Mouse (Mus musculus): ENCODE measurements around the gene Wdr82. TPM values are rescaled to one million over a fixed set of nuclear protein-coding genes. Genes with fewer than 3 reads are reported as not detected.

Gene Wdr82
- polyA plus RNA-seq, 1 experiment = 33.1 TPM

GRCm38 (mm10) chr9:106231220-106231619 lies 60.5 kb downstream of the Wdr82 start:
- H3K36me3 ChIP-seq (ENCODE audit: control insufficient read depth, insufficient read depth, low read length) = peaks cover 36% of the 10 kb centered on the region
- no peak overlapping the region for H3K4me3 ChIP-seq (ENCODE audit: low read depth, low read length)
- WGBS = 78% methylated on average over 7 of the region's 7 CpGs
- peaks cover 2% of the 10 kb centered on the region for H3K4me1 ChIP-seq (ENCODE audit: control insufficient read depth, insufficient read depth, insufficient read length, low read length)
- no peaks in the 10 kb centered on the region for H3K27me3 ChIP-seq (ENCODE audit: control insufficient read depth, insufficient read depth, low read length)
- TF ChIP-seq POLR2A (IDR thresholded peaks at IDR 0.05; ENCODE audit: low read depth, low read length) (no peak), CTCF (IDR thresholded peaks at IDR 0.05; ENCODE audit: extremely low read depth, insufficient read length, insufficient replicate concordance, low read depth, low read length) (no peak)
- H3K27ac ChIP-seq (ENCODE audit: insufficient read depth, low read depth, low read length) = no peak overlapping the region

GRCm38 (mm10) chr9:106231816-106232215 lies 61.1 kb downstream of the Wdr82 start:
- WGBS = 86% methylated on average over 4 of the region's 4 CpGs
- no peak for TF ChIP-seq POLR2A (IDR thresholded peaks at IDR 0.05; ENCODE audit: low read depth, low read length)
- TF ChIP-seq CTCF (IDR thresholded peaks at IDR 0.05; ENCODE audit: extremely low read depth, insufficient read length, insufficient replicate concordance, low read depth, low read length) = no peak
- H3K4me1 ChIP-seq (ENCODE audit: control insufficient read depth, insufficient read depth, insufficient read length, low read length) = no peaks in the 10 kb centered on the region
- no peak overlapping the region for H3K27ac ChIP-seq (ENCODE audit: insufficient read depth, low read depth, low read length)
- peaks cover 41% of the 10 kb centered on the region for H3K36me3 ChIP-seq (ENCODE audit: control insufficient read depth, insufficient read depth, low read length)
- H3K4me3 ChIP-seq (ENCODE audit: low read depth, low read length) = no peak overlapping the region
- no peaks in the 10 kb centered on the region for H3K27me3 ChIP-seq (ENCODE audit: control insufficient read depth, insufficient read depth, low read length)

- H3K36me3 ChIP-seq (ENCODE audit: control insufficient read depth, insufficient read depth, low read length) = peaks cover 52% of the 10 kb centered on the region
- WGBS = 89% methylated on average over 3 of the region's 3 CpGs
- no peaks in the 10 kb centered on the region for H3K4me1 ChIP-seq (ENCODE audit: control insufficient read depth, insufficient read depth, insufficient read length, low read length)
- TF ChIP-seq CTCF (IDR thresholded peaks at IDR 0.05; ENCODE audit: extremely low read depth, insufficient read length, insufficient replicate concordance, low read depth, low read length) (no peak), POLR2A (IDR thresholded peaks at IDR 0.05; ENCODE audit: low read depth, low read length) (no peak)
- H3K27me3 ChIP-seq (ENCODE audit: control insufficient read depth, insufficient read depth, low read length) = no peaks in the 10 kb centered on the region
- H3K4me3 ChIP-seq (ENCODE audit: low read depth, low read length) = no peak overlapping the region
- no peak overlapping the region for H3K27ac ChIP-seq (ENCODE audit: insufficient read depth, low read depth, low read length)
These were observed 62.2 kb downstream of the Wdr82 start for GRCm38 (mm10) chr9:106232956-106233355.

- H3K27me3 ChIP-seq (ENCODE audit: control insufficient read depth, insufficient read depth, low read length) = no peaks in the 10 kb centered on the region
- TF ChIP-seq CTCF (IDR thresholded peaks at IDR 0.05; ENCODE audit: extremely low read depth, insufficient read length, insufficient replicate concordance, low read depth, low read length) (no peak), POLR2A (IDR thresholded peaks at IDR 0.05; ENCODE audit: low read depth, low read length) (no peak)
- H3K4me1 ChIP-seq (ENCODE audit: control insufficient read depth, insufficient read depth, insufficient read length, low read length) = no peaks in the 10 kb centered on the region
- peaks cover 61% of the 10 kb centered on the region for H3K36me3 ChIP-seq (ENCODE audit: control insufficient read depth, insufficient read depth, low read length)
- 85% methylated on average over 6 of the region's 6 CpGs for WGBS
- H3K4me3 ChIP-seq (ENCODE audit: low read depth, low read length) = no peak overlapping the region
- H3K27ac ChIP-seq (ENCODE audit: insufficient read depth, low read depth, low read length) = no peak overlapping the region
These were observed 63.2 kb downstream of the Wdr82 start for GRCm38 (mm10) chr9:106233953-106234352.

- H3K36me3 ChIP-seq (ENCODE audit: control insufficient read depth, insufficient read depth, low read length) = peaks cover 74% of the 10 kb centered on the region
- WGBS = 91% methylated on average over 23 of the region's 23 CpGs
- H3K4me3 ChIP-seq (ENCODE audit: low read depth, low read length) = no peak overlapping the region
- H3K4me1 ChIP-seq (ENCODE audit: control insufficient read depth, insufficient read depth, insufficient read length, low read length) = no peaks in the 10 kb centered on the region
- no peaks in the 10 kb centered on the region for H3K27me3 ChIP-seq (ENCODE audit: control insufficient read depth, insufficient read depth, low read length)
- H3K27ac ChIP-seq (ENCODE audit: insufficient read depth, low read depth, low read length) = no peak overlapping the region
- no peak for TF ChIP-seq CTCF (IDR thresholded peaks at IDR 0.05; ENCODE audit: extremely low read depth, insufficient read length, insufficient replicate concordance, low read depth, low read length)
- TF ChIP-seq POLR2A (IDR thresholded peaks at IDR 0.05; ENCODE audit: low read depth, low read length) = no peak
These were observed 64.6 kb downstream of the Wdr82 start for GRCm38 (mm10) chr9:106235194-106235830.

- H3K27ac ChIP-seq (ENCODE audit: insufficient read depth, low read depth, low read length) = no peak overlapping the region
- peaks cover 82% of the 10 kb centered on the region for H3K36me3 ChIP-seq (ENCODE audit: control insufficient read depth, insufficient read depth, low read length)
- no peak for TF ChIP-seq CTCF (IDR thresholded peaks at IDR 0.05; ENCODE audit: extremely low read depth, insufficient read length, insufficient replicate concordance, low read depth, low read length)
- no peak for TF ChIP-seq POLR2A (IDR thresholded peaks at IDR 0.05; ENCODE audit: low read depth, low read length)
- H3K4me3 ChIP-seq (ENCODE audit: low read depth, low read length) = no peak overlapping the region
- no peaks in the 10 kb centered on the region for H3K4me1 ChIP-seq (ENCODE audit: control insufficient read depth, insufficient read depth, insufficient read length, low read length)
- H3K27me3 ChIP-seq (ENCODE audit: control insufficient read depth, insufficient read depth, low read length) = no peaks in the 10 kb centered on the region
- 88% methylated on average over 23 of the region's 23 CpGs for WGBS
These were observed 65.6 kb downstream of the Wdr82 start for GRCm38 (mm10) chr9:106236156-106236817.

GRCm38 (mm10) chr9:106236818-106237211 lies 66.1 kb downstream of the Wdr82 start:
- Histone ChIP-seq H3K36me3 (ENCODE audit: control insufficient read depth, insufficient read depth, low read length) (peaks cover 85% of the 10 kb centered on the region), H3K27me3 (ENCODE audit: control insufficient read depth, insufficient read depth, low read length) (no peaks in the 10 kb centered on the region), H3K27ac (ENCODE audit: insufficient read depth, low read depth, low read length) (no peak overlapping the region), H3K4me3 (ENCODE audit: low read depth, low read length) (no peak overlapping the region), H3K4me1 (ENCODE audit: control insufficient read depth, insufficient read depth, insufficient read length, low read length) (no peaks in the 10 kb centered on the region)
- no peak for TF ChIP-seq POLR2A (IDR thresholded peaks at IDR 0.05; ENCODE audit: low read depth, low read length)
- TF ChIP-seq CTCF (IDR thresholded peaks at IDR 0.05; ENCODE audit: extremely low read depth, insufficient read length, insufficient replicate concordance, low read depth, low read length) = no peak
- WGBS = 89% methylated on average over 3 of the region's 3 CpGs

Data from small intestine, adult 2 months (tissue).